Mouse (Mus musculus): ENCODE results near the gene Mturn. TPM values are rescaled to one million over a fixed set of nuclear protein-coding genes. Genes with fewer than 3 reads are reported as not detected.

Gene Mturn
- polyA plus RNA-seq, 1 experiment, result 14.8 TPM

DNA sequence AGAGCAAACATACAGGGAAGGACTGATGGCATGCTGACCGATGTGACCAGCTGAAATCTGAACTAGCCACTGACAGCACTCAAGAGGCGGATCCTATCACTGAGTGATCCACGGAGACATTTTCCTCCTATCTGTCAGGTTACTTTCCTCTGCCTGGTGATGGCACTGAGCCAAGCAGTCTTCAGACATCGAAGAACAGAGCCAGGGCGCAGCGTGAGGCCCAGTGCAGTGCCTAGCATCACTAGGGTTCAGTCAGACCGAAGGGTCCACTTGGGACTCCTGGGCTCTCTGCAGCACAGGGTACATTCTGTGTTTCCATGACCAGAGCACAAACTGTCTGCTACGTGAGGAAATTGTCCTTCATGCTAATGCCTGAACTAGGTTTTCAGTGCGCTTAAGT, 20.5 kb downstream of the Mturn start:
- peaks cover 26% of the 10 kb centered on the region for H3K4me1 ChIP-seq (replicated peaks; ENCODE audit: control insufficient read depth, insufficient read depth, low read length)
- H3K27me3 ChIP-seq (ENCODE audit: control insufficient read depth, insufficient read depth, low read length), result no peaks in the 10 kb centered on the region
- no peak for DNase-seq
- TF ChIP-seq POLR2A (IDR thresholded peaks at IDR 0.05; ENCODE audit: control insufficient read depth, extremely low read depth, insufficient read depth, low read length, poor library complexity), result no peak
- no peak for TF ChIP-seq CTCF (IDR thresholded peaks at IDR 0.05; ENCODE audit: borderline replicate concordance, control insufficient read depth, extremely low read depth, insufficient read depth, low read length, poor library complexity)
- WGBS, result 91% methylated on average over 9 of the region's 9 CpGs
- H3K4me3 ChIP-seq (ENCODE audit: control insufficient read depth, insufficient read depth, low read length), result no peak overlapping the region
- no peak overlapping the region for H3K27ac ChIP-seq (ENCODE audit: control insufficient read depth, insufficient read depth, low read length)
- H3K36me3 ChIP-seq (ENCODE audit: control insufficient read depth, insufficient read depth, low read length), result no peaks in the 10 kb centered on the region

DNA sequence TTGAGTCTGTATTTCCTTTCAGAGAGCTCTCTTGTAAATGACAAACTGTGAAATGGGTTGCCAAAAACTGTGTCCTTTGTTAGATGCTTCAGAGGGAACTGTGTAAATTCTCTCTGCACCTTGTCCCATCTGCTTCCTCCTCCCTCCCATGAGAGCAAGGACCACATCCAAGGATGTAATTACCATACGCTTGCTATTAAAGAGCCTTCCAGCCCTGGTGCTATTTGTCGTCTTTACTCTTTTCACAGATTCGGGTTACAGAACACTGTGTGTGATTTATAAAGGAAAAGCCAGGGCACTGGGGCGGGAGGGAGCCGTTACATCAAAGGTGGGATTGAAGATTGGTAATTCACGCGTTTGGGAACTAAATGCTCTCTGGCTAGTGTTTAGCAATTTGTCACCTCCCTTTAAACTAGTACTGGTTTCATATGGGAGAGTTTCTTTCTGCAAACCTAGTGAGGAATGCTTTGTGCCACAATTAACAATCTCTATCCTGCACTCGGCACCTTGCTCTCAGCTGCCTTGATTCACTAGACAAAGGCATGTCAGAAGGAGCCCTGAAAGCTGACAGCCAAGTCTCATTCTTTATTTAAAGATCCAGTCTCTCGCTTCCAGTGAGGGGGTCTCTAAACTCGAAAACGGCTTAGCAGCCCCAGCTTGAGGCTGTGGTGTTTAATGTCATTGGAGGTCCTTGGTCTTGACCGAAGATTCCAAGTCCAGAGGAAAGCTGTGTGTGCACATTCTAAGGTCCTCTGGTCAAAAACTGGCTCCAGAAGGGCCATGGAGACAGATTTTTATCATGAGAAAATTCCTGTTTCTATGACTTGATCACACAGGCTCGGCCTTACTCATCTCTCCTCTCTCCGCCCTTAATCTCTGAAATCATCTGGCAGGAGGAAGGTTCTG, 22.5 kb downstream of the Mturn start:
- no peaks in the 10 kb centered on the region for H3K27me3 ChIP-seq (ENCODE audit: control insufficient read depth, insufficient read depth, low read length)
- WGBS, result 52% methylated on average over 14 of the region's 14 CpGs
- DNase-seq, result no peak
- no peak overlapping the region for H3K4me3 ChIP-seq (ENCODE audit: control insufficient read depth, insufficient read depth, low read length)
- TF ChIP-seq POLR2A (IDR thresholded peaks at IDR 0.05; ENCODE audit: control insufficient read depth, extremely low read depth, insufficient read depth, low read length, poor library complexity), result no peak
- TF ChIP-seq CTCF (IDR thresholded peaks at IDR 0.05; ENCODE audit: borderline replicate concordance, control insufficient read depth, extremely low read depth, insufficient read depth, low read length, poor library complexity), result no peak
- no peaks in the 10 kb centered on the region for H3K36me3 ChIP-seq (ENCODE audit: control insufficient read depth, insufficient read depth, low read length)
- H3K4me1 ChIP-seq (replicated peaks; ENCODE audit: control insufficient read depth, insufficient read depth, low read length), result peaks cover 21% of the 10 kb centered on the region
- no peak overlapping the region for H3K27ac ChIP-seq (ENCODE audit: control insufficient read depth, insufficient read depth, low read length)

DNA sequence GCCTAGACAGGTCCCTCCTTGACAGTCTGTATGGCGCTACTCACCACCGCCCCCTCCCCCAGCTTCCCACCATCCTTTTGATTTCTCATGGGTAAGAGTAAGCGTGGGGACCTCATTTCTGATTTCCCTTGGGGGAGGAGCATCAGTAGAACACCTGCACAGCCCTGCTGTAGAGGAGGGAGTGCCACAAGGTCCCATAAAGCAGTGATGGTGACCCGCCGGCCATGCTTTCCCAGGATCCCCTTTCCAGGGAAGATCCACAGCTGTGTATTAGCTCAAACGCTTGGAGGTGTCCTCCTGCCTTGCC, 23.1 kb downstream of the Mturn start:
- DNase-seq, result no peak
- WGBS, result 18% methylated on average over 6 of the region's 6 CpGs
- TF ChIP-seq CTCF (IDR thresholded peaks at IDR 0.05; ENCODE audit: borderline replicate concordance, control insufficient read depth, extremely low read depth, insufficient read depth, low read length, poor library complexity) (no peak), POLR2A (IDR thresholded peaks at IDR 0.05; ENCODE audit: control insufficient read depth, extremely low read depth, insufficient read depth, low read length, poor library complexity) (no peak)
- no peaks in the 10 kb centered on the region for H3K36me3 ChIP-seq (ENCODE audit: control insufficient read depth, insufficient read depth, low read length)
- H3K4me1 ChIP-seq (replicated peaks; ENCODE audit: control insufficient read depth, insufficient read depth, low read length), result peaks cover 19% of the 10 kb centered on the region
- no peak overlapping the region for H3K4me3 ChIP-seq (ENCODE audit: control insufficient read depth, insufficient read depth, low read length)
- no peaks in the 10 kb centered on the region for H3K27me3 ChIP-seq (ENCODE audit: control insufficient read depth, insufficient read depth, low read length)
- no peak overlapping the region for H3K27ac ChIP-seq (ENCODE audit: control insufficient read depth, insufficient read depth, low read length)

DNA sequence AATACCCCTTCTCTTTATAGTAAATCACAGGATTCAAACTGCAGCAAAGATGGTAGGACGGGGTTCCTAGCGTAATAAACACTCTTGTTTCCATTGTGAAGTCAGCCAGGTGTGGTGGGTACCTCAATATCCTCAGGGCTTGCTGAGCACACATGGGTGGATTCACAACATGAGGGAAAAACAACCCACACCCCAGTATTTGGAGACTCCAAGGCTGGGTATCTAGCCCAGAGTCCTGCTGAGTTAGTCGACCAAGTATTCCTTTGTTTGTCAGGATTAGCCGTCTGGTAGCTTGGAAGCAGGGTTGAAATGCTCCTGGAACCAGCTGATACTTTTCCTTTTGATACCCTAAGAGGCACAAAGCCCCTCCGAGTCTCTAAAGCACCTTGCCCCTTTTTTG, 23.4 kb downstream of the Mturn start:
- TF ChIP-seq POLR2A (IDR thresholded peaks at IDR 0.05; ENCODE audit: control insufficient read depth, extremely low read depth, insufficient read depth, low read length, poor library complexity) (no peak), CTCF (IDR thresholded peaks at IDR 0.05; ENCODE audit: borderline replicate concordance, control insufficient read depth, extremely low read depth, insufficient read depth, low read length, poor library complexity) (no peak)
- no peaks in the 10 kb centered on the region for H3K27me3 ChIP-seq (ENCODE audit: control insufficient read depth, insufficient read depth, low read length)
- 60% methylated on average over 5 of the region's 5 CpGs for WGBS
- DNase-seq, result no peak
- no peak overlapping the region for H3K27ac ChIP-seq (ENCODE audit: control insufficient read depth, insufficient read depth, low read length)
- peaks cover 19% of the 10 kb centered on the region for H3K4me1 ChIP-seq (replicated peaks; ENCODE audit: control insufficient read depth, insufficient read depth, low read length)
- no peak overlapping the region for H3K4me3 ChIP-seq (ENCODE audit: control insufficient read depth, insufficient read depth, low read length)
- no peaks in the 10 kb centered on the region for H3K36me3 ChIP-seq (ENCODE audit: control insufficient read depth, insufficient read depth, low read length)

DNA sequence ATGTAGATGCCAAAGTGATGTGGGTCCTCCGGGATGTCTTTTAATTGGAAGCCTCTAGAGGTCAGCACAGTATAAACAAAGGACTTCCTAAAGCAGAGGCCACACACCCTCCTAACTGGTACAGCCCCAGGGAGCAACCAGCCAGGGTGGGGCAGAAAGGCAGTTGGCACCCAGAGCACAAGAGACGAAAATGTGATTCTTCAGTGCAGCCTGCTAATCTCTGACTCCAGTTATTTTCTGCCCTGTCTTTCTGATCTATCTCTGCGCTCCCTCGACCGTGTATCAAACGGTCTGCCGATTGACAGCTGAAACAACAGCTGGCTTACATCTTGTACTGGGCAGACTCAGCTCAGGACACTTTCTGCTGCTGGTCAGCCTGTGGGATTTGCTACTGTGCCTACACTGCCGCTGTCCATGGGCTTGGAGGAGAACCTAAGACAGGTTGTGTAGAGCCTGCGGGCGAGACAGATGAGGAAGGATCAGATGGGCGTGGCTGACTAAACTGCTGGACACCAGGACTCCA, 24.0 kb downstream of the Mturn start:
- no peak overlapping the region for H3K4me3 ChIP-seq (ENCODE audit: control insufficient read depth, insufficient read depth, low read length)
- DNase-seq, result peak; percentile 61
- 43% methylated on average over 11 of the region's 11 CpGs for WGBS

DNA sequence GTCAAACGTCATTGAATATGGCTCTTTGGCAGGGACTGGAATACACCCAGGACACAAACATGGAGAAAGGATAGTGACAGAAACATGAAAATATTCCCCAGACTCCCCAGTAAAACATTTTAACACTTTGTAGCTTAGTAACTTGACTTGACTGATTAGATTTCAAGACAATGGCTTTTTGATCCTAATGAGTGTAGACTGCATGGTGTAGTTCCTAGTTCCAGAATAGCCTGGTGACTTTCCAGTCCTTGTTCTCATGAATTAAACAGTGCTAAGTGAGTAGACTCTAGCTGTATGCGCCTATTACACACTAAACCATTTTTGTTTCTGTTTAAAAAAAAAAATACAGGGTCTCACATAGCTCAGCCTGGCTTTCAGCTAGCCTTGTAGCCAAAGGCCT, 24.7 kb downstream of the Mturn start:
- WGBS, result 86% methylated on average over 2 of the region's 2 CpGs
- Histone ChIP-seq H3K4me1 (replicated peaks; ENCODE audit: control insufficient read depth, insufficient read depth, low read length) (peaks cover 19% of the 10 kb centered on the region), H3K27ac (ENCODE audit: control insufficient read depth, insufficient read depth, low read length) (no peak overlapping the region), H3K36me3 (ENCODE audit: control insufficient read depth, insufficient read depth, low read length) (no peaks in the 10 kb centered on the region), H3K27me3 (ENCODE audit: control insufficient read depth, insufficient read depth, low read length) (no peaks in the 10 kb centered on the region), H3K4me3 (ENCODE audit: control insufficient read depth, insufficient read depth, low read length) (no peak overlapping the region)
- no peak for DNase-seq
- no peak for TF ChIP-seq POLR2A (IDR thresholded peaks at IDR 0.05; ENCODE audit: control insufficient read depth, extremely low read depth, insufficient read depth, low read length, poor library complexity)
- TF ChIP-seq CTCF (IDR thresholded peaks at IDR 0.05; ENCODE audit: borderline replicate concordance, control insufficient read depth, extremely low read depth, insufficient read depth, low read length, poor library complexity), result no peak

More for the DNA sequence above, 24.0 kb downstream of the Mturn start:
- Histone ChIP-seq H3K27ac (ENCODE audit: control insufficient read depth, insufficient read depth, low read length) (no peak overlapping the region), H3K4me1 (replicated peaks; ENCODE audit: control insufficient read depth, insufficient read depth, low read length) (peaks cover 19% of the 10 kb centered on the region), H3K36me3 (ENCODE audit: control insufficient read depth, insufficient read depth, low read length) (no peaks in the 10 kb centered on the region), H3K27me3 (ENCODE audit: control insufficient read depth, insufficient read depth, low read length) (no peaks in the 10 kb centered on the region)
- 0 out of 2 replicates have a peak, but pooled peaks have one; percentile 38 for TF ChIP-seq CTCF (IDR thresholded peaks at IDR 0.05; ENCODE audit: borderline replicate concordance, control insufficient read depth, extremely low read depth, insufficient read depth, low read length, poor library complexity)
- no peak for TF ChIP-seq POLR2A (IDR thresholded peaks at IDR 0.05; ENCODE audit: control insufficient read depth, extremely low read depth, insufficient read depth, low read length, poor library complexity)
